Mouse (Mus musculus): ENCODE results near the gene Hjurp. TPM values are rescaled to one million over a fixed set of nuclear protein-coding genes. Genes with fewer than 3 reads are reported as not detected.

Hjurp gene
- polyA plus RNA-seq, 1 experiment, result 12.8 TPM

DNA sequence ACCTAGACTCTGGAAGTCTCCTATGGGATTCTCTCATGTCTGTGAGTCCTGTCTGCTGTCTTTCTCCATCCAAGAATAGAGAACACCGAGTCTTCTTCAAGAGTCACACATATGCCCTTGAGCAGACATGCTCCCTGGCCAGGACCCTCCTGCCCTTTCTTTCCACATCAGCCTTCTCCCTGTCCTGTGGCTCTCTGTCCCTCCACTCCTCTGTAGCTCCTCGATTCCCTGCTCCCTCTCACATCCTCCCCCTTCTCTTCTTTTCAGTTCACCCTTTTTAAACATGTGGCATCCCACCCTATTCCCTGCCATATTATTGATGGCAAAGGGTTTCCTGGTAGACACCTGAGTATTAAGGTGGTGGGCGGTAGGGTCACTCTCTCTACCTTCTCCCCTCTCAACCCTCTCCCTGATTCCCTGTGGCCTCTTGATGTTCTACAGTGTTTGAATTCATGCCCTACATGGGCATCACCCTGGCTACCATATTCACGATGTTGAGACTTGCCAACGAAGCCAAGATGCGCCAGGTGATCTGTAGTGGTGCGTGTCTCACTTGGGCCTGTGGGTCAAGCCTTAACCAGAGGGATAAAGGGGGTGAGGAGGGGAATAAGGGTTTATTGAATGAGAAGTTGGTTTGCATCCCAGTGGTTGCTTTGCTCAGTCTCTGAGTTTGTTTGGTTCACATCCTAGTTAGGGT, 45.5 kb downstream of the Hjurp start:
- Histone ChIP-seq H3K4me1 (ENCODE audit: control insufficient read depth, insufficient read depth, low read length) (no peaks in the 10 kb centered on the region), H3K27ac (ENCODE audit: insufficient read depth, low read depth, low read length) (no peak overlapping the region), H3K36me3 (ENCODE audit: control insufficient read depth, insufficient read depth, low read length) (no peaks in the 10 kb centered on the region), H3K27me3 (replicated peaks; ENCODE audit: control insufficient read depth, insufficient read depth, low read length) (no peaks in the 10 kb centered on the region), H3K4me3 (ENCODE audit: insufficient read depth, low read depth, low read length) (no peak overlapping the region)
- TF ChIP-seq POLR2A (IDR thresholded peaks at IDR 0.05; ENCODE audit: low read depth, low read length) (no peak), CTCF (conservative IDR thresholded peaks at IDR 0.05; ENCODE audit: insufficient read depth, insufficient read length, low read depth, low read length) (no peak)
- 68% methylated on average over 7 of the region's 7 CpGs for WGBS
- DNase-seq, result no peak

DNA sequence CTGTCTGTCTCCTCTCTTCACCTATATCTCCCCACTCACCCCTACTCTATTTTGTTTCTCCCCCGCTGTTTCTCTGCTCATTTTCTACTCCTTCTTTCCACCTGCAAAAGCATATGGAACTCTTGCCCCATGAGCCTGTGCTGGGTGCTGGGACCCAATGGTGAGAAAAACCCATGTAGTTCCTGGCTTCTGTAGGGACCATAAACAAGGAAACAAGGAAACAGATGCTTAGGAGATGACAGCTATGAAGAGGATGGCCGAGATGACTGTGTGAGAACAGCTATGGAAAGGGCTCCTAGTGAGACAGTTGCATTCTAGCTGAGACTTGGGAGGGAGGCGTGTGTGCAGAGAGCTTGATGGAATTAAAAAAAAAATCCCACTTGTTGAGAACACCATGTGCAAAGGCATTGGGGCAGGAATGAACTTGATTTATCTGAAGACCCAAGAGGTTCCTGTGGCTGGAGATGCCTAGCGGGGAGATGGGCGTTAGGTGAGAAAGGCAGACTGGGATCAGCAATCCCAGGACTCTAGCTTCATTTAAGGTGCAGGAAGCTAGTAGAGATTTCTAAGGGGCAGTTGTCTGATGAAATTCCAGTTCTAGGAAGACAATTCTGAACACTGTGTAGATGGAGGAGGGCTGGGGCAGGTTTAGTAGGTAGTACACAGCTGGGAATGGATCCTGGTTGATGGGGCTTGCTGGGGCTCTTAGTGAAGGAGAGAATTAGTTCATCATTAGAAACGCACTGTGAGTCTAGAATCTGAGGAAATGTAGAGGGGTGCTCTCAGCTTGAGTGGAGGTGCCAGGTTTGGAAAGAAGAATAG, 46.2 kb downstream of the Hjurp start:
- no peak for TF ChIP-seq CTCF (conservative IDR thresholded peaks at IDR 0.05; ENCODE audit: insufficient read depth, insufficient read length, low read depth, low read length)
- TF ChIP-seq POLR2A (IDR thresholded peaks at IDR 0.05; ENCODE audit: low read depth, low read length), result no peak
- Histone ChIP-seq H3K4me3 (ENCODE audit: insufficient read depth, low read depth, low read length) (no peak overlapping the region), H3K36me3 (ENCODE audit: control insufficient read depth, insufficient read depth, low read length) (no peaks in the 10 kb centered on the region), H3K27me3 (replicated peaks; ENCODE audit: control insufficient read depth, insufficient read depth, low read length) (no peaks in the 10 kb centered on the region), H3K27ac (ENCODE audit: insufficient read depth, low read depth, low read length) (no peak overlapping the region), H3K4me1 (ENCODE audit: control insufficient read depth, insufficient read depth, low read length) (no peaks in the 10 kb centered on the region)
- no peak for DNase-seq
- 75% methylated on average over 6 of the region's 6 CpGs for WGBS

DNA sequence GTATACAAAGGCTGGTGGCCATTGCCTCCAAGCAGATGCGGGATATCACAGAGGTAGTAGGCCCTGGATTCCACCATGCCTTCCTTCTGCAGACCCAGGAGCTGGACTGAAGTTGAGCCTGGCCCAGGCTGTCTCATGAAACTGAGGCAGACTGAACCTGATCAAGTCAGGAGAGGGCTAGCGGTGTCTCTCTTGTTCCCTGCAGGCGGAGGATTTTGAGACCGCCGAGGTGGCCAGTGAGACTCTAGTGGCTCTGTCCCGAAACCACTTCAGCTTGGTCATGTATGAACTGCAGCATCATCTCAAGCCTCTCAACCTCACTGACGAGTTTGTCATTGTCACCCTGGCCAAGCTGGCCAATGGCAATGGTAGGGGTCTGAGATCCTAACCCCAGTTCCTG, 47.0 kb downstream of the Hjurp start:
- Histone ChIP-seq H3K36me3 (ENCODE audit: control insufficient read depth, insufficient read depth, low read length) (no peaks in the 10 kb centered on the region), H3K4me3 (ENCODE audit: insufficient read depth, low read depth, low read length) (no peak overlapping the region), H3K4me1 (ENCODE audit: control insufficient read depth, insufficient read depth, low read length) (no peaks in the 10 kb centered on the region), H3K27me3 (replicated peaks; ENCODE audit: control insufficient read depth, insufficient read depth, low read length) (no peaks in the 10 kb centered on the region), H3K27ac (ENCODE audit: insufficient read depth, low read depth, low read length) (no peak overlapping the region)
- no peak for DNase-seq
- WGBS, result 71% methylated on average over 7 of the region's 7 CpGs
- TF ChIP-seq POLR2A (IDR thresholded peaks at IDR 0.05; ENCODE audit: low read depth, low read length), result no peak
- TF ChIP-seq CTCF (conservative IDR thresholded peaks at IDR 0.05; ENCODE audit: insufficient read depth, insufficient read length, low read depth, low read length), result no peak

DNA sequence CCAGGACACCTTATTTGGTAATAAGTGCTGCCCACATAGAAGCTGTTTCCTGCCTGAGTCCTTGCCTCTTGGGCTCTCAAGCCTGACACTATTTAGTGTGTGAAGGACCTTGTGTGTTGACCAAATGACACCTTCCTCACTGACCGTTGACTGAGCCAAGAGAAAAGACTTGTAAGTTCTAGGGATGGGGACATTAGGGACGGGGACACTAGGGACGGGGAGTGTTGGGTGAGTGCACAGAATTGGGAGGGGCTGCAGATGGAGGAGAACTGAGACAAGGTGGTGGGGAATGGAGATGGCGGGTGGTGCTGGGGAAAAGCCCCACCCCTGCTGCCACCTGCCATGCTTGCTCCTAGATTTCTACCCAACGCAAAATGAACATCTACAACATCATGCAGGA, 47.4 kb downstream of the Hjurp start:
- Histone ChIP-seq H3K4me1 (ENCODE audit: control insufficient read depth, insufficient read depth, low read length) (no peaks in the 10 kb centered on the region), H3K27ac (ENCODE audit: insufficient read depth, low read depth, low read length) (no peak overlapping the region), H3K4me3 (ENCODE audit: insufficient read depth, low read depth, low read length) (no peak overlapping the region), H3K27me3 (replicated peaks; ENCODE audit: control insufficient read depth, insufficient read depth, low read length) (no peaks in the 10 kb centered on the region), H3K36me3 (ENCODE audit: control insufficient read depth, insufficient read depth, low read length) (no peaks in the 10 kb centered on the region)
- DNase-seq, result no peak
- no peak for TF ChIP-seq CTCF (conservative IDR thresholded peaks at IDR 0.05; ENCODE audit: insufficient read depth, insufficient read length, low read depth, low read length)
- no peak for TF ChIP-seq POLR2A (IDR thresholded peaks at IDR 0.05; ENCODE audit: low read depth, low read length)
- 83% methylated on average over 5 of the region's 5 CpGs for WGBS

DNA sequence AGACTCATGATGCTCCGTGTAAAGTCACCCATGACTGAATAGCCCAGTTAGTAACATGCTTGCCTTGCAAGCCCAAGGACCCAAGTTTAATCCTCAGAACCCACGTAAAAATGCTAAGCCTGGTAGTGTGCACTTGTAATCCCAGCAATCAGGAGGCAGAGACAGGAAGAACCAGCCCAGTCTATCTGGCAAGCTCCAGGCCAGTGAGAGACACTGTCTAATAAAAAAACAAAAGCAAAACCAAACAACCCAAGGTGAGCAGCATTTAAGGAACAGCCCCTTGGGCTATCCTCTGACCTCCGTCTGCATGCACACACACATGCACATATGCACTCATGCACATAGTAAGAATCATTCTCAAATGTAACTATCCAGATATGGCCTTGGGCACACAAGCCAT, 47.9 kb downstream of the Hjurp start:
- Histone ChIP-seq H3K36me3 (ENCODE audit: control insufficient read depth, insufficient read depth, low read length) (no peaks in the 10 kb centered on the region), H3K4me3 (ENCODE audit: insufficient read depth, low read depth, low read length) (no peak overlapping the region), H3K27me3 (replicated peaks; ENCODE audit: control insufficient read depth, insufficient read depth, low read length) (no peaks in the 10 kb centered on the region), H3K27ac (ENCODE audit: insufficient read depth, low read depth, low read length) (no peak overlapping the region), H3K4me1 (ENCODE audit: control insufficient read depth, insufficient read depth, low read length) (no peaks in the 10 kb centered on the region)
- WGBS, result 75% methylated on average over 3 of the region's 3 CpGs
- DNase-seq, result no peak
- TF ChIP-seq CTCF (conservative IDR thresholded peaks at IDR 0.05; ENCODE audit: insufficient read depth, insufficient read length, low read depth, low read length), result no peak
- TF ChIP-seq POLR2A (IDR thresholded peaks at IDR 0.05; ENCODE audit: low read depth, low read length), result no peak

DNA sequence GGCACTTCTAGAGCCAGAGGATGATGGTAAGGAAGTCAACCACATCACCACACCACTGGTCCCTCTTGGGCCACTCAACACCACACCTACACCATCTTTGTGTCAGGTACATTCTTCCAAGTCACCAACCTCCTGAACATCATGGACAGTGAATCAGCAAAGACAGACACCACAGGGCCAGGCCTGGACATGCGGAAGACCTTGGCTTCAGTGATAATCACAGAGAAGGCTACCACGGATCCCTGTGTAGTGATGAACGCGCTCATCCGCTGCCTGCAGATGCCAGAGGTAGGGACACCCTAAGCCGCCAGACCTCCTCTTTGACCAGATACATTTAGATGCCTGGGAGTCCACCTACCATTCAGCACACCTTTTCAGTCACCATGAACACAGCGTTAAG, 49.3 kb downstream of the Hjurp start:
- H3K27ac ChIP-seq (ENCODE audit: insufficient read depth, low read depth, low read length), result no peak overlapping the region
- WGBS, result 72% methylated on average over 7 of the region's 7 CpGs
- no peak for DNase-seq

DNA sequence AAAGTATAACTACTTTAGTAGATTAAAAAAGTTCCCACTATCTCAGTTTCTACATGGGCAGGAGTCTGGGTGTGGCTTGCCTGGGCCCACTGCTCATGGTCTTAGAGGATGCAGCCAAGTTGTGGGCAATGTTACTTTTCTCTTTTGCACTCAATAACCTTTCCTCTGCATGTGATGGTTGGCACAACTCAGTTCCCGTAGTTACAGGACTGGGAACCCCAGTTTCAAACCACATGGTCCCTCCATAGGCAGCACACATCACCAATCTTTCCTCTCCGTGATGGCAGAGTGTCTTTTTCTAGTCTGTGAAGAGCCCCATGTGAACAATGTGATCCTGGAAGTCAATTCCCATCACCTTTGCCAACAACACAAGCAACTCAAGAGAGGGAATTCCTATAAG, 50.0 kb downstream of the Hjurp start:
- no peak for TF ChIP-seq CTCF (conservative IDR thresholded peaks at IDR 0.05; ENCODE audit: insufficient read depth, insufficient read length, low read depth, low read length)
- 60% methylated on average over 2 of the region's 2 CpGs for WGBS
- H3K36me3 ChIP-seq (ENCODE audit: control insufficient read depth, insufficient read depth, low read length), result no peaks in the 10 kb centered on the region
- H3K4me1 ChIP-seq (ENCODE audit: control insufficient read depth, insufficient read depth, low read length), result no peaks in the 10 kb centered on the region
- H3K4me3 ChIP-seq (ENCODE audit: insufficient read depth, low read depth, low read length), result no peak overlapping the region
- no peak for DNase-seq
- H3K27ac ChIP-seq (ENCODE audit: insufficient read depth, low read depth, low read length), result no peak overlapping the region
- no peaks in the 10 kb centered on the region for H3K27me3 ChIP-seq (replicated peaks; ENCODE audit: control insufficient read depth, insufficient read depth, low read length)

More for the DNA sequence above, 49.3 kb downstream of the Hjurp start:
- H3K36me3 ChIP-seq (ENCODE audit: control insufficient read depth, insufficient read depth, low read length), result no peaks in the 10 kb centered on the region
- no peak overlapping the region for H3K4me3 ChIP-seq (ENCODE audit: insufficient read depth, low read depth, low read length)
- TF ChIP-seq POLR2A (IDR thresholded peaks at IDR 0.05; ENCODE audit: low read depth, low read length) (no peak), CTCF (conservative IDR thresholded peaks at IDR 0.05; ENCODE audit: insufficient read depth, insufficient read length, low read depth, low read length) (no peak)
- H3K27me3 ChIP-seq (replicated peaks; ENCODE audit: control insufficient read depth, insufficient read depth, low read length), result no peaks in the 10 kb centered on the region
- H3K4me1 ChIP-seq (ENCODE audit: control insufficient read depth, insufficient read depth, low read length), result no peaks in the 10 kb centered on the region

Measured in kidney, adult 2 months (tissue).